Mouse (Mus musculus): ENCODE results near the gene Rab11fip5.

The Rab11fip5 gene

DNA sequence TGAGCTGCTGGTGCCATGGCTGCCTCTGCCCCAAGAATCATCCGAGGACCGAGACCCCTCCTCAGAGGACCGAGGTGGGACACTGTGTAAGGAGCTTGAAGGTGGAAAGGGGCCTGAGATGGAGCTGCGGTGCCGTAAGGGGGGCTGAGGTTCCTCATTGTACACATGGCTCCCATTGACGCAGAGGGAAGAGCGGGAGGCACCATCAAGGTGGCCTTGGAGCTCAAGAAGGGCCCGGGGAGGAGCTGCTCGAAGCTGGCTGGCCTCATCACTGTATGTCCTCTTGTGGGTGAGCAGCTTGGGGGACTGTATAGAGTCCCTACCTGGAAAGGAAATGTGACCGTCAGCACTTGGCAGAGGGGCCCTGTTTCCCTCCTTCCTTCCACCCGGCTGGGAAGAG lies 26.3 kb downstream of the Rab11fip5 start:
- DNase-seq (ENCODE audit: low spot score in 2 of 2): no peak

DNA sequence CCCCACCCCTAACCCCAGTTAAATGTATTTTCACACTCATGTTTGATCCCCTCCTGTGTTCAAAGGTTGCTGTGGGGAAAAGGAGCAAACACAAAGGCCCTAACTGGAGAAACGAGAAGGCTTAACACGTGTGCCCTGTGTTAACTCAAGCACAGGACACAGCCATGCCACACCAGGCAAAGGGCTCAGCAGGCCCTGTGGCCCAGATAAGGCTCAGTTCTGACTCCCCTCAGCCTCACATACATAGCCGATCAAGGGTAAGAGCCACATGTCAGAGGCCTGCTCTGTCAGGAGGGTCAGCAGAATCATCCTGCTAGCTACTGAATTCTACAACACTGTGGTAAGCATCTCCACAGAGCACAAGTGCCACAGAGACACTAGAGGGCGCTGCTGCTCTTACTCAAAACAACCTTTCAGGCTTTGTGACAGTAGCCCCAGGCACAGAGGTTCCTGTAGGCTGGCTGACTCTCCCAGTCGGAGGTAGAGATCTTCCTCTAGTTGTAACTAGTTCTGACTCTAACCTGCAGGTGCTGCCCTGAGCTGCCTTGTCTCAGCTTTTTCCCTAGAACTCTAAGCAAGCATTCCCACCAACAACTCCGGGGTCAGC lies 28.3 kb downstream of the Rab11fip5 start:
- peak; percentile 62 to 68 for DNase-seq (ENCODE audit: low spot score in 2 of 2)

DNA sequence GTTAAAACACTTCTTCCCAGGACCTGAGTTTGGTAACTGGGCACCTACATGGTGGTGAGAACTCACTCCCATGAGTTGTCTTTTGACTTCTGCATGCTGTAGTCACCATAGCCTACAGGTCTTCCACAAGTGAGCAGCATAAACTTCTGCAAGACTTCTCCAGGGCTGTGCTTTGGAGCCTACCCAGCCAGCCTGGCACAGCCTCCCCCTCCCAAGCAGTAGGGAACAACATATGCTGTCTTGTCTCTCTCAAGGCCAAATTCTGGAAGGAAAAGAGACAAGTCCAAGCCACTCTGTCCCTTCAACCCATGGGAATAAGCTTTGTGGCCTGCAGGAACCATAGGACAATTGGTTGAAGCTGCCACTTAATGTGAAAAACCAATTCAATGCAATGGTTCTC lies 29.5 kb downstream of the Rab11fip5 start:
- DNase-seq (ENCODE audit: low spot score in 2 of 2): no peak

DNA sequence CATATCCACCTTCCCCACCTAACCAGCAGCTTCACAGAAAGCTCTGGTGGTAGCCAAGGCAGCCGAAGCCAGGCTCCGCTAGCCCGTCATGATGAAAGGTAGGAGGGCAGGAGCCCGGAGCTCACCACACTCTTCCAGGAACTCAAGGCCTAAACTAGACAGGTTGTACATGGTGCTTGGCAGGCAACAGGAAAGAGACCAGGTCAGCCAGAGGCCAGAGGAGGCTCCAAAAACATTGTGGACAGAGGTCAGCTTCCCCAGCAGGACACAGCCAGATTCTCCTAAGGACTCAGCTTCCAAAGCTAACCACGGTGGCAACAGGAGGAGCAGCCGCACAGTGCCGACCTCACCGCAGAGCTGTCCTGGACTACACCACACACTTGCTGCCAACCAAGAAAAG lies 31.4 kb downstream of the Rab11fip5 start:
- DNase-seq (ENCODE audit: low spot score in 2 of 2): no peak

DNA sequence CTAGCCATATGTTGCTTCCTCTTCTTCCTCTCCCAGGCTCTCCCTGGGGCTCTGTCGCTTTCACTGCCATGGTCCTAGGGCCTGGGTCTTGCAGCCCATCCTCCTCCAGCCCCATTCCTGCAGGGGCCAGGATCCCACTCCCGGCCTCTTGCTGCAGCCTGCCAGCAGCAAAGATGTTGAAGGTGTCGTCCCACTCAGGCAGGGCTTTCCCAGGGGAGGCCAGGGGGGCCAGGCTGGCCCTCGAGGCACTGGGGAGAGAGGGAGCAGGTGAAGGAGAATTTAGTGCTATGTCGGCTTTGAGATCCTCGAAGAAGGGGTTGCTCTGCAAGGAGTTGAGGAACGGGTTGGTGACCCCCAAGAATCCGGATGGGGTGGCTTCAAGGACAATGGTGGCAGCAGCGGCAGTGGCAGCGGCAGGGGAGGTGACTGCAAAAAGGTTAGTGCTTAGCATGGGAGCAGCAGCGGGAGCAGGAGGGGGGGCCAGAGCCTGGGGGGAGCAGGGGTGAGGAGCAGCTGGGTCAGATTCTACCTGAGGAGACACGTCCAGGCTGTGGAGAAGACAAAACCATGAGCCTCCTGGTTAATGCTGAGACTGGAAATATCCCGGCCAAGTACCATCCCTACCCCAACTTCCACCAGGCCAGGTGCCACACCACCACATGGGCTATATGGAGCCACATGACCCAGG lies 32.5 kb downstream of the Rab11fip5 start:
- DNase-seq (ENCODE audit: low spot score in 2 of 2): no peak

DNA sequence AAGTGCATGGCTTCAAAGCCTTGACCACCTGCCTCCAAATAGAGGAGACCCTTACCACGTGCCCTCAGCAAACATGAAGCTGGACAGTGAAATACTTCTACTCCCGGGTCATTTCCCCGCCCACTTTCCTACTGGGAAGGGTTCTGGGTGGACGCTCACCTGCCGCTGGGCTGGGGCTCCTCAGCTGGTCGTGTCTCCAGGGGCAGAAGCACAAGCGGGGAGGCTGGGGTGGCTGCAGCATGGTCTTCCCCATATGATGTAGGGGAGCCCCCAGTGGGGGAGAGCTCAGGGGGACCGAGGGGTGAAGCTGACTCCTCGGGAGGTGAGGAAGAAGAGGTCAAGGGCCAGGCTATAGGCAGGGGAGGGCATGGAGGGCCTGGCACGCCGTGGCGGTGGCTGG lies 34.2 kb downstream of the Rab11fip5 start:
- DNase-seq (ENCODE audit: low spot score in 2 of 2): no peak

DNA sequence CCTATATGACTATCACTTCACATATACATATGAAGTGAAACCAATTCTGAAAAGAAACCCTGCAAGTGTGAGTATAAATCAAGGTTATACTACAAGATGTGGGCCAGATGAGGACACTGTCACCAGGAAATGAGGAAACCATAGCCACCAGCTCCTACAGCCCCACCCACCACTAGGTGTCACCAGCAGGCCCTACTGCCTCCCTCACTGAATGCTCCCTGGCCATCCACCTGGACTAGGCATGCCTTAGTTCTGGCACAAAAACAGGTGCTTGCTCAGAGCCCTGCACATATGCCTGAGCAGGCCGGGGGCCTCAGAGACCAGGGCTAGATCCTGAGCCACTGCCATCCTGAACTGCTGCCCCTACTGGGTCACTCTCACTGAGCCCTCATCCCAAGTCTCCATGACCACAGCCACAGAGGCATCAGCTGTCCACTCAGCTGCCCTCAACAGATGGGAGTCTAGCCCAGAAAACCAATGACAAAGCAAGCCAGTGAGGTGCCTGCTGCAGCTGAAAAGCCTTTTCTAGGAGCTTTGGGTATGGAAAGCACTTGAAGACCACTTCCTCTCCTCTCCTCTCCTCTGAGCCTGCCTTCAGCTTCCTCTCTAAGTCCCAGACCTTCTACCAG lies 35.0 kb downstream of the Rab11fip5 start:
- DNase-seq (ENCODE audit: low spot score in 2 of 2): no peak

DNA sequence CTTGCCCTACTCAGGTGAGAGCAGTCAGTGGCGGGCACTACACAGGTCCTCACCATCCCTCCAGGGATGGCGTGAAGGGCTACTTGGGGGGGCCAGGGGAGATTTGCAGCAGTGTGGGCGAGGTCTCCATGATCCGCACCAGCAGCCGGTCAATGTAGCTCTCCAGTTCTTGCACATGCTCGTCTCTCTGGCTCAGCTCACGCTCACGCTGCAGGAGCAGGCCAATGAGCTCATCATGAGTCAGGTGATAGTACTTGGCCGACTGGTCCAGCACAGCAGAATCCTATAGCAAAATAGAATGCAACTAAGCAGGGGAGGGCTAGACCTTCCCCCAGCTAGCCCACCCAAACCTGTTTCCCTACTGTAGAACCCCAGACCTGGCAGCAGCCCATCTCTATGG lies 37.5 kb downstream of the Rab11fip5 start:
- no peak for DNase-seq (ENCODE audit: low spot score in 2 of 2)

DNA sequence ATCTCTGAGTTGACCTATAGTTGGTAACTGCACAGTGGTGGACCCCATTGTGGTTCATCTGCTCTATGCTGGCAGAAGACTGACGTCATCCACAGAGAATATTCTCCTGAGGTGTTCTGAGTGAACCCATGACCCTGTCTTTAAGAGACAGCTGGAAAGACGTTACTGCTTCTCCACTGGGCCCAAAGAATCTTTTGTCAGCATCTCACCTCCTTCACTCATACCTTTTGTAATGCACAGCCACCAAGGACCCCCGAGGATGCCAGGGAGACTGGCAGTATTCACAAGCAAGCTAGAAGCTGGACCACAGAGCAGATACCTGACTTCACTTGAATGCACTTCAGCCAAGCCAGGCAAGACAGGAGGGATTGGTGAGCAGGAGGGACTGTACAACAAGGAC lies 39.1 kb downstream of the Rab11fip5 start:
- no peak for DNase-seq (ENCODE audit: low spot score in 2 of 2)

DNA sequence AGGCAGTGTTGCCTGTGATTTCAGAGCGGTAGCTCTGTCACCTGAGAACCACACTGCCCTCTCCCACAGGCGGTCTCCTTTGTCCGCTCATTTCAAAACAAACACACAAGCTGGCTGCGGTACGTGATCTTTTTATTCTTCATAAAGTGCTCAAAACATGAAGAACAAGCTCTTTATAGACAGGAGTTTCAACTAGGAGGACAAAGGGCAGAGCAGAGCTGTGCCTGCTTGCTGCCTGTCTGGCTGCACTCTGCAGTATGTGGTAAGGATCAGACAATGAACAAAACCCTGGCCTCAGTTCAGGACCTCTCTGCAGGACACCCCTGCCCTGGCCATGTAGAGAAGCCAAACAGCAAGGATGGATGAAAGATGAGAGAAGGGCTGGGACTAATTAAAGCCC lies 39.6 kb downstream of the Rab11fip5 start:
- DNase-seq (ENCODE audit: low spot score in 2 of 2): no peak

DNA sequence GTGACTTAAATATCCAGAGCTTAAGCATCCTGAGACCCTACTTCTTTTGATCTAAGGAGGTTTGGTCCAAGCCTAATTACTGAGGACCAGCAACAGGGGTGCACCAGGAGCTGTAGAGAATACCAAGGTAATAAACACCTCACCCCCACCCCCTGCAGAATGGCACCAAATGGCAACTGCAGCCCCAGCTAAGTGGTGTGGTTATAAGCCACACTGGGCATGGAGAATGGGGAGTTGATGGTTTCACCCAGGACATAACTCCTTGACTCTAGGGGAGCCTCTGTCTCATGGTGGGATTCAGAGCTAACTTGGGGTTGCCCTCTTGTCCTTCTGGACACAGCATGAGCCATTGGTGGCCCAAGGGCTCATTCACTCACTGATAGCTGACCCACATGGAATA lies 40.2 kb downstream of the Rab11fip5 start:
- DNase-seq (ENCODE audit: low spot score in 2 of 2): no peak

DNA sequence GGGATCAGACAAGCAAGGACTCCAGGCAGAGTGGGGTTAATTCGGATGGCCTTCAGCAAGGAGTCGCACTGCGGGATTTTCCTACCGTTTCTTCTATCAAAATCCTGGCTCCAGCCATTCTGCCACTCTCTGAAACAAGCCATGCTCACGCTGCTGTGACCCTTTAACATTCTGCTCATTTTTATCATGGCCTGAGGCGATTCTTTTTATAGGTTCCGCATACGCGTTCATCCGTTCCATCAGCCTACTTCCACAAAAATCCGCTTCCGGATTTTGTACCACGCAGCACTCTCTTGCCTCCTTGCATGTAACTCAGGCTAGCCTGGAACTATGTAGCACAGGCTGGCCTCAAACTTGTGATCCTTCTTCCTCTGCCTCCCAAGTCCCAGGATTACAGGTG lies 40.7 kb downstream of the Rab11fip5 start:
- no peak for DNase-seq (ENCODE audit: low spot score in 2 of 2)

DNA sequence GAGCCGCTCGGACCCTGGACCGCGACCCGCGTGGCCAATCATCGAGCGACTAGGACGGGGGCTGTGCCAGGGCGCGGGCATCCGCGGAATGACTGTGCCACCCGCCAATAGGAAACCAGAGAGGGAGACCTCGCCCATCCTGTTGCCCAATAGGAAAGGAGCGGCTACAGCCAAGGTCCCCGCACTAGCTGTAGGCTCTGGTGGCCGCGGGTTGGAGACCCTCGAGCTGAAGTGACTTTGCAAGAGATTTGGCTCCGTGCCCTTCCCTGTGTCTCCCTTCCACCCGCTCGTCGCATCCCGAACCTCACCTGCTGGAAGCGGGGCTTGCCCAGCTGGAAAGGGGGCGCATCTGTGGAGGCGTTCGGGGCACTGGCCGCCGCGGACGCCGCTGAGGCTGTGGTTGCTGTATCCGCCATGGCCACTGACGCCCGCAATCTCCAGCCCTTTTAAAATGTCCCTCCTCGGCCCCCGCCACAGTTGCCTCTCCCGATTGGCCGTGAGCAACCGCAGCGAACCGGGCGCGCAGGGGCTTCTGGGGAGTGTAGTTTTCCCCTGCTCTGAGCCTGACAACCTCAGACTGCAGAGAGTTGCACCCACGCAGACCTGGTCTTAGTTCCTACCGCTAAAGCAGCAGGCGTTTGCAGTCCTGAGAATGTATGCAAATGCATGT lies 41.3 kb downstream of the Rab11fip5 start, which contains the start of gene Sfxn5:
TSS of gene Sfxn5 (minus strand) at position 423 of the 670 bp plus-strand sequence.
- DNase-seq (ENCODE audit: low spot score in 2 of 2): peak; percentile 92 to 94

DNA sequence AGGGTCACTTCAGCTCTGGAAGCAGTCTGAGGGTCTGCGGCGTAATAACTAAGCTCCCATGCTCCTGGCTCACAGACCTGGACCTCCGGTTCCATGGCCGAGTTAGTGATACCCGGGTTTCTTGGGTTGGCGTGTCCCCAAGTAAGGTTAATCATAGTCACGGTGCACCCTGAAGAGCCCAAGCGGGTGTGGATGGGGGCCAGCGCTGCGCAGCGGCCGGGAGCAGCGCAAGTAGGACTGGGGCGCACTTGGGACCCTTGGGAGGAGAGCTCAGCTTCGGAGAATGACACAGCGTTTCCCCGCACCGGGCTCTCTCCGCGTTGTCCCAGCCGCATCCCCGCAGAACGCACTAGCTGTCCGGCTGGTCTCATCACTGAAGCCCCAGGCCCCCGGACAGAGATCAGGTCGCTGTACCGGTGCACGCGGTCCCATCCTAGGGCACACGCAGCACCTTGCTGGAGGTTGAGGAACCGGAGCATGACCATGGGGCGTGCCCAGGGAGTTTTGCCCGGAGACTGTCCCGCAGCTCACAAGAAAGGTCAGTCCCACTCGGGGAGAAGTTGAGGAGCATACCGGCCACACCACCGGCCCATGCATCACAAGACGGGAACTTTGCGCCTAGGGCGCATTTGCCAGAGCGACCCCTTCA lies 42.0 kb downstream of the Rab11fip5 start:
- no peak for DNase-seq (ENCODE audit: low spot score in 2 of 2)

DNA sequence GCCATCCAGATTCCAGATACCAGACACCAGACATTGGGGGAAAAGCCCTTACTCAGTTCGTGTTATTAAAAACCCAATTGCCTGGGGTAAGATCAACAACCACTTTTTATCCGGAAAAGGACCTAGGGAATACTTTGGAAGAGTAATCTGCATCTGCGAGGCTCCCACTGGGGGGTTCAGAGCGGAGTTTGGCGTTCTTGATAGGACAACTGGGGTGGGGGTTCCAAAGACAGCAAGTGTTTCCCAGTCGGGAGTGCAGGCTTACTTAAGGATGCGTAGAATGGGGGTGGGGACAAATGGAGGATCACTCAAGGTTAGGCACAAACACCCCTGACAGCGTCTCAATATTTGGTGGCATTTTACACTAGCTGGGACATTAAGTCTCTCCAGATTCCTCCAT lies 42.7 kb downstream of the Rab11fip5 start:
- no peak for DNase-seq (ENCODE audit: low spot score in 2 of 2)

DNA sequence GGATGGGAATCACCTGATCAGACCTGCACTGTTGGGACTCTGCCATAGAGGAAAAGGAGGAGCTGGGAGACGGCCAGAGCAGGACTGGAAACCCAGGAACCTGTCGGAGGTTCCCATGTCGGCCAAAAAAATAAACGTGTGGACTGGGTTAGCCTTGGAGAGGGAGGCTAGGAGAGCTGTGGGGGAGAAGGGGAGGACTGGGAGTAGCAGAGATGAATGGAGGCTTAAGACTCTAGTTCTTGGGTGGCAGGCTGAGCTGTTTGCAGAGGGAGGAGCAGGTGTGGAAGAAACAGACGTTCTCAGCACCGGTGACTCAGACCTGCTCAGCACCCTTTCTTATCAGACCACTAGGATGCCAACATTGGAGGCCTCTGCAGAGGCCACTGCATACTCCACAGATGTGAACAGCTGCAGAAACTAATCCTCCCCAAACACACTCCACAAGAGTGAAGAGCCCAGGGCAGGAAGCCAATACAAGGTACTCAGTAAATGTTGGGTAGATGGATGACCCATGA lies 43.2 kb downstream of the Rab11fip5 start:
- DNase-seq (ENCODE audit: low spot score in 2 of 2): peak; percentile 42 to 48

DNA sequence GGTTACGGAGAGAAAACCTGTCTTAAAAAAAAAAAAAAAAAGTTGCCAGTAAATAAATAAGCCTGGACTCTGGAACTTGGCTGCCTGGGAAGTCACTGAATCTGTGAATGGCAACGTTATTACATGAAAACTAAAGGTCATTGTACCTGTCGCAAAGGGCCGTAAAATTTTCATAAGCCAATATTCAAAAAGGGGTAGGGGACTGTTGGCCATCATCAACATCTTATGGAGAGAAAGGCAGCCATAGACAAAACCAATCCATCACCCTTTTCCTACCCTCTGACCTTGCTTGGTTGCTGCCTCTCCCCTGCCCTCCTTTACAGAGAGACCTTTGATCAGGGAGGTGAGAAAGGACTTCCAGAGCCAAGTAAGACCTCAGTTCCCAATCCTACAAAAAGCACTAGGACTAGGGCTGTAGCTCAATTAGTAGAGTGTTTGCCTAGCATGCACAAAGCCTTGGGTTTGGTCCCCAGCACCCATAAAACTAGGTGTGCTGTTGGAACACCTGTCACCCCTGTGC lies 44.7 kb downstream of the Rab11fip5 start:
- no peak for DNase-seq (ENCODE audit: low spot score in 2 of 2)

DNA sequence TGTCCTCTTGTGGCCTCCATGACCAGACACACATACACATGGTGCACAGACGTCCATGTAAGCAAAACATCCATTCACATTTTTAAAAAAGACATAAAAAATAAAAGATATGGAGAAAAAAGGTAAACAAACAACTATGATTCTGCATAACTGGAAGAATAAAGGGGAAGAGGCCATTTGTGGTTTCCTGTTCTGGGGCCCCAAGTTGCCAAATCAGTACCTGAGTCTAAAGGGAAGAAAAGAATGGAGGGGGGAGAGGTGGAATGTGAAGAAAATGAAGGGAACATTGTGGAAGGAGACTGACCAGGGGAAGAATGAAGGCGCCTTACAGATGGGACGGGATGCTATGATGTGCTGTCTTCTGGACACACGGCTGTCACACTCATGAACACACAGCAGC lies 47.9 kb downstream of the Rab11fip5 start:
- no peak for DNase-seq (ENCODE audit: low spot score in 2 of 2)

DNA sequence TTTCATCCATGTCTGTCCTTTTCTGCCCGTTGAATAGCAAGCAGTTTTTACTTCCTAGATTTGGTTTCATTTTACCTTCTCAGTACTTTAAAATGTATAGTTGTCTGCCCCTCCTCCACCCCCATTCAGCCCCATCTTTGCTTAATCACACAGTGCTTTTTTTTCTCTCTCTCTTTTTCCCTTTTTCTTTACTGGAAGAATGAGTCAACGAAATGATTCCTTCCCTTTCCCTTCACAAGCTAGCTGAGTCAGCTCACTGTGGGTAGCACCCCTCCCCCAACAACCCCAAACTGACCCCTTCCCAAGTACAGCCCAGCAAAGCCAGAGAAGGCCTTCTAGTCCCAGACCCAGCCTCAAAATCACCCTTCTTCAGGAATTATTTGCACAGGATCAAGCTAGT lies 49.3 kb downstream of the Rab11fip5 start:
- DNase-seq (ENCODE audit: low spot score in 2 of 2): no peak

DNA sequence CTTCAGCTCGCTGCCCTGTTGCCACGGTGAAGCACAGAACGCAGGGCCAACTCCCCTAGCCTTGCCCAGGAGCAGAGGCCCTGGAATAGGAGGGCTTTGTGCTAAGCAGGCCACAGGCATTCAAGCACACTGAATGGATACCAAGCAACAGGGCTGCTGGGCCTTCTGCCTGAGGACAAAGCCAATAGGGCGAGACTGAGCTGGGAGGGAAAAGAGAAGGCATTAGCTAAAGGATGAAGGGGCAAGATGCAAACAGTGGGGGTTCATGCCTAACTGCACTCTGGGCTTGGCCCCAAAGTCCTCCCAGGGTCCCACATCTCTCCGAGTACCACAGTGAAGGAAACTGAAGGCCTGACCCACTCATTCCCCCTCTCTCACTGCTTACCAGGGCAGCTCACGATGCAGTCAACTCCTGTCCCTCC lies 54.0 kb downstream of the Rab11fip5 start:
- no peak for DNase-seq (ENCODE audit: low spot score in 2 of 2)

DNA sequence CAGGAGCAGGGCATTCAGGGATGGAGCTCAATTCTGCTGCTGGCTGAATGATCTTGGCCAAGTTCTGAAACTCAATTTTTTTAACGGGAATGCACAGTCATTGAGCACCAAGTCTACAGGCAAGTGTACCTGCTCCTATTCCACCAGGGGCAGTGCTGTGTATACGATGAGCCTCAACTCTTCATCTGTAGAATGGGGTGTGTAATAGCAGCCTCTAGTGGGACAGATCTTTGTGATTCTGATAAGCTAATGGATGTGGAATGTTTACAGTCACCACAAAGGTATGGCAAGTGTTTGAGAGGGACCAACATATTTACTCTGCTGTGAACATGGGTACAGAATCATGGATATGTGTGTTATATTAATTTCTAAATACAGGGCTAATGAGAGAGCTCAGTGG lies 58.2 kb downstream of the Rab11fip5 start:
- no peak for DNase-seq (ENCODE audit: low spot score in 2 of 2)

All from urinary bladder, adult 18-20 months (tissue).